Mouse (Mus musculus): Measurements from ENCODE around the gene Upk3bl. TPM values are rescaled to one million over a fixed set of nuclear protein-coding genes. Genes with fewer than 3 reads are reported as not detected.

Upk3bl gene
- polyA plus RNA-seq, 1 experiment from 2014 or later = not detected

DNA sequence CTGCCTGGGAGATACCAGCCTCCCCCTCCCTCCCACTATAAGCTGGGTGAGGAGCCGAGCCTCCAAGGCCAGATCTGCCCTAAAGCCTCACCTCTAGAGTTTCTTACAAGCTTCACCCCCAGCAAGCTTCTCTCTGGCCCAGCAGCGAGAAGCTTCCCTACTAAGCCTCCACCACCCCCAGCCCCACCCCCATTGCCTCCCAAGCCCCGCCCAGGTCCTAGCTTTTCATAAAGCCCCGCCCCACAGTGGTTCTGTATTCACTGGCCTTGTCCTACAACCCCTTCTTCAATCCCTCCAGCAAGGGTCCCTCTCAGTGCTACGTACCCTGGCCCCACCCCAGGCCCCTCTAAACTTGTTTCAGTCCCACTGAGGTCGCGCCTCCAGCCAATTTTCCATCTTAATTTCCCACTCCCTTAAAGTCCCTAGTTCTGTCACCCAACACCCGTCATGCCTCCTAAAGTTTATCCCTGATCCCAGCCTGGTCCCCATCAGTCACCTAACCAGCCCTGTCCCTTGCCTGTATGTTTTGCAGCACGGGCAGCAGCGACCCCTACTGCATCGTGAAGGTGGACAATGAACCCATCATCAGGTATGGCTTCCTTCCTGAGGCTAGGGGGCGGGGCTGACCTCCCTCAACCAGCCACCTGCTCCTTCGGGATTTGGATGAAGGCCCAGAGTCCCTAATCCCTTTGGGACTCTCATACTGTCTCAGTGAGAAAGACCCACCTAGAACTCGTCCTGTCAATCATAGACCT, 34.7 kb downstream of the Upk3bl start:
- Histone ChIP-seq H3K9ac (ENCODE audit: low read depth, low read length) (no peak overlapping the region), H3K9me3 (replicated peaks; ENCODE audit: control insufficient read depth, low read length, poor library complexity, severe bottlenecking) (no peaks in the 10 kb centered on the region), H3K4me2 (ENCODE audit: low read length) (no peak overlapping the region), H3K27me3 (ENCODE audit: control insufficient read depth, insufficient read depth, low read depth, low read length) (no peaks in the 10 kb centered on the region), H3K4me1 (ENCODE audit: control insufficient read depth, insufficient read depth, low read length) (peaks cover 16% of the 10 kb centered on the region), H3K36me3 (ENCODE audit: control insufficient read depth, insufficient read depth, low read length) (peaks cover 4% of the 10 kb centered on the region; the same call in 1 of the 2 replicates), H3K4me3 (ENCODE audit: low read depth, low read length) (no peak overlapping the region), H3K27ac (ENCODE audit: low read length) (no peak overlapping the region)
- ATAC-seq = no peak
- 16% methylated on average over 14 of the region's 14 CpGs for WGBS

DNA sequence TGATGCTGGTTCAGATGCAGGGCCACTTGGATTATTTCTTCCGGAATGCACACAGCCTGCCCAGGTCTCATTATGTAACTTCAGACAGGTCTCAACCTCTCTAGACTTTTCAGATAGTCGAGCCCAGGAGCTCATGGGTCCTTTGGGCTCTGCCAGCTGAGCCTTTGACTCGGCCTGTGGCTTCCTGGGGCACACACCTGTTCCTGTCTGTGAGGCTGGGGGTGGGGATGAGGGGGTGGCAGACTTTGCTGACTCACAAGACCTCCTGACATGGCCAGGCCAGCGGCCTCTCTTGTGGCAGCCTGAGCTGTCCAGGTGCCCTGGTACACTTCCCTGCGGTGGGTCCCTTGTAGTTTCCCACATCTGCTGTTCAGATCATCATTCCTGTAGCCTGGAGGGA, 37.6 kb downstream of the Upk3bl start:
- Histone ChIP-seq H3K4me2 (ENCODE audit: low read length) (no peak overlapping the region), H3K27me3 (ENCODE audit: control insufficient read depth, insufficient read depth, low read depth, low read length) (no peaks in the 10 kb centered on the region), H3K9me3 (replicated peaks; ENCODE audit: control insufficient read depth, low read length, poor library complexity, severe bottlenecking) (no peaks in the 10 kb centered on the region), H3K36me3 (ENCODE audit: control insufficient read depth, insufficient read depth, low read length) (peaks cover 4% of the 10 kb centered on the region; the same call in 1 of the 2 replicates), H3K27ac (ENCODE audit: low read length) (no peak overlapping the region), H3K4me3 (ENCODE audit: low read depth, low read length) (no peak overlapping the region), H3K4me1 (ENCODE audit: control insufficient read depth, insufficient read depth, low read length) (no peaks in the 10 kb centered on the region), H3K9ac (ENCODE audit: low read depth, low read length) (no peak overlapping the region)
- WGBS = 70% methylated on average over 5 of the region's 5 CpGs
- ATAC-seq = no peak

DNA sequence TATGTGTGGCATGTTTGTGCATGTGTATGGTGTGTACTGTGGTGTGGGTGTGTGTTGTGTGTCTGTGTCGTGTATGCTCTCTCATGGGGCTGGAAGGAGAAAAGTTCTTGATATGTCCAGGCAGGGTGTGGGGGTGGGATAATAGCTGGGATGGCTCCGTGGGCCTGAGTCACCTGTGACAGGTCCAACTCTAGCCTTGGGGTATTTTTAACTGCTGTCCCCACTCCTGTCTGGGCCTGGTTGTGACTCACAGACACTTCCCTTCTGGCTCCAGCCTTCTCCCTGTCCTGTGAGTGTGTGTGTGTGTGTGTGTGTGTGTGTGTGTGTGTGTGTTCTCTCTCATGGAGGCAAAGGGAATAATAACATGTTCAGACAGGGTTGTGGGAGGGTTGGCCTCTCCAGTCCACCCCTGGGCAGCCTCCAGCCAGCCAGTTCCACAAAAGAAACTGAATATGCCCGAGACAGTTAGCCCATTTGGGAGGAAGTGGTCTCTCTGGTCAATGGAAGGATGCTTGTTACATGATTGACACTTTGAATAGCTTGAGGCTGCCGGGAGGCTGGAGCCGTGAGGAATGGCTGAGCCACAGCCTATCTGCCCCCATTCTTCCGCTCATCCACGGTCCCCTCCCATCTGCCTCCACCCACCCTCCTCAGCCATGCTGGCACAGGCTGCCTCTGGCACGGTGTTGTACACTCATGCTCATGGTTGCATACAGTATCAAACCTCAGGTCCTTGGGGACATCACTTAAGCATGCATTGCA, 40.1 kb downstream of the Upk3bl start:
- H3K36me3 ChIP-seq (ENCODE audit: control insufficient read depth, insufficient read depth, low read length) = peaks cover 4% of the 10 kb centered on the region; the same call in 1 of the 2 replicates
- WGBS = 48% methylated on average over 8 of the region's 8 CpGs
- H3K4me1 ChIP-seq (ENCODE audit: control insufficient read depth, insufficient read depth, low read length) = no peaks in the 10 kb centered on the region
- no peak overlapping the region for H3K4me3 ChIP-seq (ENCODE audit: low read depth, low read length)
- no peaks in the 10 kb centered on the region for H3K9me3 ChIP-seq (replicated peaks; ENCODE audit: control insufficient read depth, low read length, poor library complexity, severe bottlenecking)
- H3K27me3 ChIP-seq (ENCODE audit: control insufficient read depth, insufficient read depth, low read depth, low read length) = no peaks in the 10 kb centered on the region
- no peak for ATAC-seq
- no peak overlapping the region for H3K9ac ChIP-seq (ENCODE audit: low read depth, low read length)
- H3K27ac ChIP-seq (ENCODE audit: low read length) = no peak overlapping the region
- no peak overlapping the region for H3K4me2 ChIP-seq (ENCODE audit: low read length)

DNA sequence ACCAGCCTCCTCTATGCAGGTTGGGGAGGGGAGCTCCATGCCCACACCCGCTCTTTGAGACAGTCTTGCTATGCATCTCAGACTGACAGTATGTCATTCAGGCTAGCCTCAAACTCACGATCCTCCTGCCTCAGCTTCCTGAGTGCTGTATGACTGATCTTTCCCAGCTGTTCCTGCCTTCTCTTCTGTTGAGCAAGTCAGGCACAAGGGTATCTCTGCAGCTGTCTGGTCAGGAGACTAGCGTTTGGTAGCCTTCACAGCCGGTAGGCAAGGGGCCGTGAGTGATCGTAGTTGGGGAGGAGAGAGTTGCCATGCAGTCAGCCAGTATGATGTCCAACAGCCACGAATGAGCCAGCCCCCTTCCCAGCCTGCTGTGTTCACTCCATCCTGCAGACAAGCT, 40.8 kb downstream of the Upk3bl start:
- H3K27me3 ChIP-seq (ENCODE audit: control insufficient read depth, insufficient read depth, low read depth, low read length) = no peaks in the 10 kb centered on the region
- no peak overlapping the region for H3K9ac ChIP-seq (ENCODE audit: low read depth, low read length)
- WGBS = 70% methylated on average over 7 of the region's 7 CpGs
- no peak overlapping the region for H3K27ac ChIP-seq (ENCODE audit: low read length)
- no peak for ATAC-seq
- no peaks in the 10 kb centered on the region for H3K4me1 ChIP-seq (ENCODE audit: control insufficient read depth, insufficient read depth, low read length)
- no peaks in the 10 kb centered on the region for H3K9me3 ChIP-seq (replicated peaks; ENCODE audit: control insufficient read depth, low read length, poor library complexity, severe bottlenecking)
- no peak overlapping the region for H3K4me2 ChIP-seq (ENCODE audit: low read length)
- H3K4me3 ChIP-seq (ENCODE audit: low read depth, low read length) = no peak overlapping the region
- peaks cover 4% of the 10 kb centered on the region; the same call in 1 of the 2 replicates for H3K36me3 ChIP-seq (ENCODE audit: control insufficient read depth, insufficient read depth, low read length)

DNA sequence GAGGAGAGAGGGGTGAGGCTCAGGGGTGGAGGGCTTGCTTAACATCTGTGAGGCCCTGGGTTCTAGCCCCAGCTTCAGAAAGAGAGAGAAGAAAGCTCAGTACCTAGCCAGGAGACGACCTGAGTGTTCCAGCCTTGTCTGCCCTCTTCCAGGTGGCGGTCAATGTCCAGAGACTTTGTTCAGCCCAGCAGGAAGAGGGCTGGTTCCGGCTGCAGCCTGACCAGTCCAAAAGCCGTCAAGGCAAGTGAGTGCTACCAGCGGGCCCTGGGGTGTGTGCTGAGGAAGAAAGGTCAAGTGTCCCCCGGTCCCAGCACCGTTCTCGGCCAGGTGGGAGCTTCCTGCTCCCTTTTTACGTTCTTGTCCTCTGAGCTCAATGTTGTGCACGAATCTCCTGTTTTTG, 44.2 kb downstream of the Upk3bl start:
- Histone ChIP-seq H3K4me2 (ENCODE audit: low read length) (no peak overlapping the region), H3K9me3 (replicated peaks; ENCODE audit: control insufficient read depth, low read length, poor library complexity, severe bottlenecking) (no peaks in the 10 kb centered on the region), H3K36me3 (ENCODE audit: control insufficient read depth, insufficient read depth, low read length) (no peaks in the 10 kb centered on the region), H3K4me1 (ENCODE audit: control insufficient read depth, insufficient read depth, low read length) (0 out of 2 replicates have a peak, but pooled peaks cover 3% of the 10 kb centered on the region), H3K4me3 (ENCODE audit: low read depth, low read length) (no peak overlapping the region), H3K27ac (ENCODE audit: low read length) (no peak overlapping the region), H3K9ac (ENCODE audit: low read depth, low read length) (no peak overlapping the region), H3K27me3 (ENCODE audit: control insufficient read depth, insufficient read depth, low read depth, low read length) (no peaks in the 10 kb centered on the region)
- no peak for ATAC-seq
- WGBS = 89% methylated on average over 10 of the region's 10 CpGs

DNA sequence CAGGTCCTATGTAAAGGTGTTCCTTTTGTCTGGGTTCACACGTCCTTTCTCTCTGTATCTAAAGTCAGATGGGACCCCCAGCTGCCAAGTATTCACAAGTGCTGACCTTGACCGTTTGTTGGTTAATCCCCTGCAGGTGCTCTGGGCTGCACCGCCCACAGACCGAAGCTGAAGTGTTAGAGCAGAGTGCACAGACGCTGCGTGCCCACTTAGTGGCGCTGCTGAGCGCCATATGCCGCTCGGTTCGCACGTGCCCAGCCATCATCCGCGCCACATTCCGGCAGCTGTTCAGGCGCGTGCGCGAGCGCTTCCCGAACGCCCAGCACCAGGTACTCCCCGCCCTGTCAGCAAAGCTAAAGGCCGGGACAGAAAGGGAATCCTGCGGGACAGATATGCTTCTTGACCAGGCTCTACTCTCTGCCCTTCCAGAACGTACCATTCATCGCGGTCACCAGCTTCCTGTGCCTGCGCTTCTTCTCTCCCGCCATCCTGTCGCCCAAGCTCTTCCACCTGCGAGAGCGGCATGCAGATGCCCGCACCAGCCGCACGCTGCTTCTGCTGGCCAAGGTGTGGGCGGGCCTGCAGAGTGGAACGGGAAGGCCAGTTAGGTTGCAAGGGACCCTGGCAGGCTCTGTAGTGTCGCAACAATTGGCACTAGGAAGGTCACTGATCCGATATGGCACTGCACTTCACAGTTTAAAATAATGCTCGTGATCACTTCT, 48.0 kb downstream of the Upk3bl start:
- peak; percentile 93 for ATAC-seq
- Histone ChIP-seq H3K9me3 (replicated peaks; ENCODE audit: control insufficient read depth, low read length, poor library complexity, severe bottlenecking) (no peaks in the 10 kb centered on the region), H3K4me2 (ENCODE audit: low read length) (peak overlapping the region; percentile 78), H3K9ac (ENCODE audit: low read depth, low read length) (peak overlapping the region; percentile 69), H3K27me3 (ENCODE audit: control insufficient read depth, insufficient read depth, low read depth, low read length) (no peaks in the 10 kb centered on the region), H3K4me1 (ENCODE audit: control insufficient read depth, insufficient read depth, low read length) (0 out of 2 replicates have a peak, but pooled peaks cover 3% of the 10 kb centered on the region), H3K27ac (ENCODE audit: low read length) (peak overlapping the region; percentile 53), H3K4me3 (ENCODE audit: low read depth, low read length) (peak overlapping the region; percentile 46), H3K36me3 (ENCODE audit: control insufficient read depth, insufficient read depth, low read length) (peaks cover 3% of the 10 kb centered on the region; the same call in 1 of the 2 replicates)
- WGBS = 6% methylated on average over 41 of the region's 41 CpGs

DNA sequence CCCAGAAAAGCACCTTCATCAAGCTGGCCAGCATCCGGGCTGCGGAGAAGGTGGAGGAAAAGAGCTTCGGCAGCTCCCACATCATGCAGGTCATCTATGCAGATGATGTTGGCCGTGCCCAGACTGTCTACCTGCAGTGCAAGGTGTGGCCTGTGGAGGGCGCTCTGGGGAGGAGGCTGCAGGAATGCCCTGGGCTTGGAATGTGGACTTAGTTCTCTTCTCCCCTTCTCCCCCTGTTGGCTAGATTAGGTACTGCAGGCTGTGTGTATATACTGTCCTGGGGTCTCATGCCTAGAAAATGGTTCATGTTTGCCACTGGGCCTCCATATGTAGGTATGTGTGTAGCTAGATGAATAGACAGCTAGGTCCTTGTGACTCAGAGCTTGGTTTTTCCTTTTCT, 50.2 kb downstream of the Upk3bl start:
- no peak overlapping the region for H3K9ac ChIP-seq (ENCODE audit: low read depth, low read length)
- no peaks in the 10 kb centered on the region for H3K9me3 ChIP-seq (replicated peaks; ENCODE audit: control insufficient read depth, low read length, poor library complexity, severe bottlenecking)
- WGBS = 90% methylated on average over 5 of the region's 5 CpGs
- peaks cover 3% of the 10 kb centered on the region; the same call in 1 of the 2 replicates for H3K36me3 ChIP-seq (ENCODE audit: control insufficient read depth, insufficient read depth, low read length)
- no peak overlapping the region for H3K4me3 ChIP-seq (ENCODE audit: low read depth, low read length)
- H3K4me2 ChIP-seq (ENCODE audit: low read length) = no peak overlapping the region
- ATAC-seq = no peak
- H3K27me3 ChIP-seq (ENCODE audit: control insufficient read depth, insufficient read depth, low read depth, low read length) = no peaks in the 10 kb centered on the region
- 0 out of 2 replicates have a peak, but pooled peaks cover 3% of the 10 kb centered on the region for H3K4me1 ChIP-seq (ENCODE audit: control insufficient read depth, insufficient read depth, low read length)
- no peak overlapping the region for H3K27ac ChIP-seq (ENCODE audit: low read length)

DNA sequence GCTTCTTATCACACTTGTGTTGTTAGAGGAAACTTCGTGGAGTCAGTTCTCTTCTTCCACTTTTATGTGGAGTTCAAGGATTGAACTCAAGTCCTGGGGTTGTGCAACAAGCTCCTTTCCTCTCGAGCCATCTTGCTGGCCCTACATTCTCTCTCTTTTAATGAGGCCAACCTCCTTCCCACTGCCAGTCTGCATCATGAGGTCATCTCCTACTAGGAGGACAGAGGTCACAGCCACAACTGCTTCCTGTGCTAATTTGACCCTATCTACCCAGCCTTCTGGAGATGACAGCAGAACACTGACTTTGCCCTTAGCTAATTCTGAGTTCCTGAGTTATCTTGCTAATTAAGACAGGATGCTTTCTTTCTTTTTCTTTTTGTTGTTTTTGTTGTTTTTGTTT, 54.2 kb downstream of the Upk3bl start:
- H3K27ac ChIP-seq (ENCODE audit: low read length) = no peak overlapping the region
- 65% methylated on average over 2 of the region's 2 CpGs for WGBS
- H3K27me3 ChIP-seq (ENCODE audit: control insufficient read depth, insufficient read depth, low read depth, low read length) = no peaks in the 10 kb centered on the region; the same call in 1 of the 2 replicates

More for the DNA sequence above, 54.2 kb downstream of the Upk3bl start:
- no peak for ATAC-seq
- no peak overlapping the region for H3K4me2 ChIP-seq (ENCODE audit: low read length)
- no peak overlapping the region for H3K9ac ChIP-seq (ENCODE audit: low read depth, low read length)
- no peaks in the 10 kb centered on the region for H3K4me1 ChIP-seq (ENCODE audit: control insufficient read depth, insufficient read depth, low read length)
- H3K36me3 ChIP-seq (ENCODE audit: control insufficient read depth, insufficient read depth, low read length) = peaks cover 3% of the 10 kb centered on the region; the same call in 1 of the 2 replicates
- no peak overlapping the region for H3K4me3 ChIP-seq (ENCODE audit: low read depth, low read length)
- H3K9me3 ChIP-seq (replicated peaks; ENCODE audit: control insufficient read depth, low read length, poor library complexity, severe bottlenecking) = no peaks in the 10 kb centered on the region
